Mouse (Mus musculus) spleen, adult 2 months (tissue): Measurements from ENCODE around the gene Tfr2.

Experiments used
- CTCF ChIP-seq: fragments of 200-500 bp; IDR thresholded peaks from 2 replicates; pipeline ENCODE4 v1.5.1; 2011; ENCODE audit warnings: mild to moderate bottlenecking, inconsistent platforms; ENCODE audit not compliant: insufficient read depth, insufficient read length, insufficient replicate concordance; ENCODE audit errors: extremely low read depth
- POLR2A ChIP-seq: fragments of 200-500 bp; IDR thresholded peaks from 2 replicates; pipeline ENCODE4 v1.6.1; 2011; ENCODE audit warnings: low read depth, low read length, inconsistent platforms

- TF ChIP-seq POLR2A: no peak
- no peak for TF ChIP-seq CTCF
These were observed 28.6 kb upstream of the Tfr2 start for GRCm38 (mm10) chr5:137540991-137541390.
